Mouse (Mus musculus): ENCODE data around the gene Ltv1.
A peak's percentile ranks its signal among the peaks of the same experiment; 100 is the strongest.
"Not testable (repeated sequence)": the region's sequence is repeated elsewhere in the genome, so short reads cannot be mapped to it uniquely, and the experiment has no call there.

Gene Ltv1

DNA sequence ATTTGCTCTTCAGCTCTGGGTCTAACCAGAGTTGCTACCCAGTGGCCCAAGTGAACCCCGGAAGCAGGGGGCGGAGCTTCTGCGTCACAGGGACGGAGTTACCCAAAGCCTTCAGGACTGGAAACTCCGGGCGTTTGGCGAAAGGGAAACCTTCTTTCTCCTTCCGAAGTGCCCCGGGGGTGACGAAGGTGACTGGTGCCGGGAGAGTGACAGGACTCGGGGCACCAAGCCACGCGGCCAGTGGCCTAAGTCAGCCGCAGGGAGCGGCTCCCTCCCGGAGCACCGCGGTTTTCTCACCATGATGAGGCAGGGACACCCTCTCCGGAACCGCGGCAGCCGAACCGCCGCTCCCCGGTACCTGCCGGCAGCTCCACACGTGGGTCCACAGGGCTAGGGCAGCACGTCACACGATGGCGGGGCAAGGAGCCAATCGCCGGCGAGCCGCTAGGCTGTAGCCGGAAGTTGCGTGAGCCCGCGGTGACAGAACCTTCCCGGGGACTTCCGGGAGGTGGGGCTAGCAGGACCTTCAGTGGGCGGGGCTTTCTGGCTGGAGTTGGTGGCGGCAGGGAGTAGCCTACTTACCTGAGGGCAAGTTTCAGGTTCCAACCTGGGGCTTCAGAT is at the start of gene Ltv1:
Ltv1 (minus strand) TSS at position 438 of the 621 bp plus-strand sequence.
- DNase-seq: peak; percentile 98

DNA sequence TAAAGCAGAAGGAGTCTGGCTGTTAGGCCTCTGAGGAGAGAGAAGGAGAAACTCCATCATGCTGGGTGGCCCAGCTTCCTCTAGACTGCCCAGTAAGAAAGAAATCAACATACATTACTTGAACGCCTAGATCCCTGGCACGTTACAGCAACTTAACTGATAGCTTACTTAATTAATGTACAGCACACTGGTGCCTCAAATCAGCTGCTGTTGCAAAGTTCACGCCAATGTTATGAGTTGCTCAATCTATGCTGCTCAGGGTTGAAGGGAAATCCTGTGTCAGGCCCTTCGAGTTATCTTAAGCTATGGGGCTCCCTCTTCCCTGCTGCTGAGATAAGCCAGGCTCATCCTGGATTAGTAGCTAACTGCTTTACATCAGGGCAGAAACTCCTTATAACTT is 47.5 kb upstream of the Ltv1 start:
- DNase-seq: no peak

DNA sequence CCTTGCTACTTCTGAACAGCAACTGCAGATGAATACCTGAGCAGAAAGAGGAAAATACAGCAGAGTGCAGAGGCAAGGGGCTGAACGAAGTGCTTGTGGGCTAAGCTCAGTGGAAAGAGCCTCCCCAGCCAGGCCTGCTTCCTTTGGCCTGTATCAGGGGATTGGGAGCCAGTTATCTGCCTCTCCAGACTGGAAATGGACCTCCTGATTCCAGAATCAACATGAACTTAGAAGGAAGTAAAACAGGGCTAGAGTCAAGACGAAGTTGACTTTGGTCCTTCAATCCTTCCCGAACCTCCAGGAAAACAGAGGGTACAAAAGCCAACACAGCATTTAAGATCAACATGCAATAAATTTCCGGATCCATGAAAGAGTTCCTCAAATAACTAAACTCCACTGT is 45.2 kb upstream of the Ltv1 start:
- DNase-seq: no peak

DNA sequence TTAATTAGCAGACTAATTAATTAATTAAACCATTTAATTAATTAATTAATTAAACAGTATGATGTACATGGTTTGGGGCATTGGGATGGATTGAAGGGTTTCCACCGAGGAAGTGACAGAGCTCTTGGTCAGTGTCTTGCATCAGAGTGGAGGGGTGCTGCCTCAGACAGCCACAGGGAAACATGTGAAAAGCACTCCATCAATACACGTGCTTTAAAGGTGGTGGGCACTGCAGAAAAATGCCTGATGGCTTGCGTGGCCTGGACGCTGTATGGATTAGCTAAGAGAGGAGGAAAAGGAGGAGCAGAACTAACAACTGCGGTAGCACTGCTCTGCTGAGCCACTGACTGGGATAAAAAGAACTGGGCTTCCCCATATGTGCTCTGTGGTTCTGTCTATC is 43.9 kb upstream of the Ltv1 start:
- DNase-seq: no peak

DNA sequence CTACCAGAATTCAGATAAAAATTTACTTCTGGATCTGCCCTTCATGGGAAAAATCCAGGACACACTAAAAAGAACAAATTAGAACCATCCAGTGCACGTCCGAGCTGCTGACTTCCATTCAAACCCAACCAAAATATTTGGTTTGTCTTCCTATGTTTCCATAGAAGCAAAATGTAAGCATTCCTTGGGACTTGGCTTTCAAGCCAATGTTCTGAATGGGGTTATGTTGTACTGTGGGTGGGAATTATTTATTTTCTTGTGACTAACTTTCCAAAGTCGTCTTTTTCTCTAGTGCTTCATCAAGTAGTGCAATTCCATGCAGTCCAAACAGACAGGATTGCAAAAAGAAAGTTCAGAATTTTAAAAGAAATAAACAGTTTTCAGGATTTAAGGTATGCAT is 41.5 kb upstream of the Ltv1 start:
- DNase-seq: no peak

DNA sequence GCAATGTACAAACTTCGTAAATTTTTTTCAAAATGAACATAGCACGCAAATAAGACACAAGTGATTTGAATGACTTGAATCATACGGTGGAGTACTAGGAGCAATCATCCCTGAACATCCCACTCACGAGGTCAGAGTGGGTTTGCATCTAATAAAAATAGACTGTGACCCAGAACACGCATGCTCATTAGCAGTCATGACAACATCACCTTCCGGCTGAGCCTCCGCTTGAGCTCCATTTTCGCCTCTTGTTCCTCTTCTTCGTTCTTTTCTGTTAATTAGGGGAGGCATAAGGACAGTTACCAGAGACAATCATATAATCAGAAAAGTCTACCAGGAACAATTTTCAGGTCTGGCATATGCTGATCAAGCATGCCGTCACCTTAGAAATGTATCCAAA is 41.0 kb upstream of the Ltv1 start:
- no peak for DNase-seq

DNA sequence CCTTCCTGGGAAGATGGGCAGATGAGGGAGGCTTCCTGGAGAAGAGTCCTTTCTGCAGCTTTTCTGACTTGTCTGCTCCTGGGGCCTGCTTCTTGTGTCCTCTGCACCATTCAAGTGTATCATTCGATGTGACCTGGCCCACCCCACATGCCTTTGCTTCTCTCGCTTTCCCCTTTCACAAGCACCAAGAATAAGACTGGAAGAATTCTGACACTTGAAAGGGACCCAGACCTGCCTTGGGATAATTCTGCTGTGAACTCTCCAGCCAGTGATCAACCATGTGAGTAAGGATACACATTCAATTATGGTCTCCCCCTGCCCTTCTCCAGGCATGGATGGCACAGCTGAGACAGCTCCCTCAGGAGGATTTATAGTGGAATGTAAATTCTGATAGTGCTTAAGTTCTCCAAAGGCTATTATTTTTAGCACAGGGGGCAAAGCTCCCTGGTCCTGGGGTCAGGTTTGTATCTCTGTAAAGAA is 40.2 kb upstream of the Ltv1 start:
- no peak for DNase-seq

DNA sequence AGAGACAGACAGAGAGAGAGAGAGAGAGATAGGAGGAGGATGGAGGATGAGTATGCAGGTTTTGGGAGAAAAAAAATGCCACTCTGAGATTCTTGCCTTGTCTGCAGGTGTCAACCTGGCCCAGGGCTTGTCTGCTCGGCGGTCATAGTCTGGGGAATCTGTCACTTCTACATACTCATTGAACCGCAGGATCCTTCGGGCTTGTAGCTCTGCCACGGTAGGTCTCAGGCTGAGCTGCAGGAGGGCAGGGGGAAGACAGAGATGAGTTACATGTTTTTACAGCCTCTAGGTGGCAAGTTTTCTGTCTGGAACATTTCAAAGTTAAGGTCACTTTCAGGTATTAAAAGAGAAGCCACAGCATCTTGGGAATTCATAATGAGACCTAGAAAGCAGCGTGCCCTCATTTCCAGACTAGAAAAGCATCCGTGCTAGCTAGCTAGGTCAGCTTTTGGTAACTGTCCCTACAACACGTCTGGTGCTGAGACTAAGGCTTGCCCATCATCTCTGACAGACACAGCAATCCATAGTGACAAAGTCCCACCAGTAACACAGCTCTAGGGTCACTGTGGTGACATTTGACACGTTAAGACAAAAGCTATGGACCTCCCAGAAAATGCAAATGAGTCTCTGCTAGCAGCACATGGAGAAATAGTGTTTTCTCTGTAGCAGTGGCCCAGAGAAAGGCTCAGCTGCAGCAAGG is 39.6 kb upstream of the Ltv1 start:
- no peak for DNase-seq

DNA sequence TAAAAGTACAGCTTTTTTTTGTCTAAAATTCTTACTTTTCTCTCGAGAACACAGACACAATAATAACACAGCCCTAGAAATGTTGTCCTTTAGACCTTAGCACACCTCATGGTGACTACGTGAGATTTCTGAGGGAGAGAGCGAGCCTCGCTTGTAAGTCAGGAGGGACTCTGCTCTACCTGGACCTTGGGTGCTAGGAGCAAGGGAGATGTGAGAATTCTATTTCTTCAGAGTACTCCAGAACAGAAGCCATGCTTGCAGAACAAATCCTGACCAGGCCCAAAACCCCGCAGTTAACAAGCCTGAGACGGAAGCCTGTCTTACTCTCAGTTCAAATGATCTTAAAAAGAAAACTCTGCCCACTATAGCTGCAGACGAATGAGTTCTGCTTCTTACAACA is 37.7 kb upstream of the Ltv1 start:
- no peak for DNase-seq

DNA sequence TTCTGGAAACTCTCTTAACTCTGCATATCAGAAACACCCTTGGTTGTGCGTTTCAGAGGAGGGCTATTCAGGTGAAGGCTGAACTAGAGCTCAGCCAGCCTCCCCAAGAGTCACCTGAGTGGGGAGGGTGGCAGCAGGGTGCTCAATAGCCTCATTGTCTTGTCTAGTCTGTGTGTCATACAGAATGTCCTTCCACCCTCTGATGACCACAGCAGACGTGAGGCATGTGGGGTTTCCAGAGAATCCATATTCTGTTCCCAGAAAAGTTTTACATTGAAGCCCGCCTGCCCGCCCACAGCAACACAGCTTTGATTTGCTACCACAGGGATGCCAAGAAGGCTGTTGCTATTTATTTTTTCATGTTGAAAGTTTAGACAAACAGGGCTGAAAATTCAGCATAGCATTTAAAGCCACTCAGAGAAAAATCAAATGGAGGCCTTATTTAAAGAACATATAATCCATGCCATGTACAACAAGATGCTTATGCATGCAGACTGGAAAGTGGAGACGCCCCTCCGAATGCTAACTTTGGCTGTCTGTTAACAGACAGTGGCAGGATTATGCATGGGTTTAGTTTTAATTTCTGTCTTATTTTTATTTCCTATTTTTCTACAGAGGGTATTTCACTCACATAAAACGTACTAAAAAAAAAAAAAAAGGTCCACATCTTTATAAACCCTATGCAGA is 32.6 kb upstream of the Ltv1 start:
- DNase-seq: no peak

DNA sequence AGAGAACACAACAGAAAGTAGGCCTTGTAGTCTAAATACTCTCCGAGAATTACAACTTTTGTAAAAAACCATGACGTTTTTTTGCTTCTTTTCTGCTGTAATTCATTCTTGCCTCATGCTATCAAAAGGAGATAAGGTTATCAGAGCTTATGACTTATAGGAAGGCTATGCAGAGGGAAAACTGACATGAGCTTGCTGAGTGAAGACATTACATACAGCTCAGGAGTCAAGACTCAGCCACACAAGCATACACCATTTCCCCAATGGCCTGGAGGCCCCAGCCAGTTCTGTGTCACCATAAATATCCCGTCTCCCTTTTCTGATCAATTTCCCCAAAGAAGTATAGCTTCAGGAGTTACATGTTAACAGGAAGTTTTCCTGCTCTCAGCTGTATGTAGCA is 29.2 kb upstream of the Ltv1 start:
- DNase-seq: no peak

DNA sequence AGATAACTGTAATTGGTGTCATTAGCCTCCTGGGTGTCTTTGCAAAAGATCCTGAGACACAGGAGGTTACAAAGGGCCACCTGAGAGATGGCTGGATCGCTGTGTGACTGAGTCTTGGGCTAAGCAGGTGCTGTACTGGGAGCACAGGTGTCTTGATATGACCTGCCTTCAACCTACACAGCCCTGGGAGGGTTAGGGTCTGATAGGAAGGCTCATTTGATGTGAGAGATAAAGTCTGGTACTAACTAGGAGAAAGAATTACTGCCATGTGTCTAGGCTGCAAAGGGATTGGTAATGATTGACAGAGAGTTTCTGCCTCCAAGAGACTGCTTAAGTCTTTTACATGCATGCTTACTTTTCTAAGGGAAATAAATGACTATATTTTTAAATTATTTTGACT is 27.1 kb upstream of the Ltv1 start:
- no peak for DNase-seq

DNA sequence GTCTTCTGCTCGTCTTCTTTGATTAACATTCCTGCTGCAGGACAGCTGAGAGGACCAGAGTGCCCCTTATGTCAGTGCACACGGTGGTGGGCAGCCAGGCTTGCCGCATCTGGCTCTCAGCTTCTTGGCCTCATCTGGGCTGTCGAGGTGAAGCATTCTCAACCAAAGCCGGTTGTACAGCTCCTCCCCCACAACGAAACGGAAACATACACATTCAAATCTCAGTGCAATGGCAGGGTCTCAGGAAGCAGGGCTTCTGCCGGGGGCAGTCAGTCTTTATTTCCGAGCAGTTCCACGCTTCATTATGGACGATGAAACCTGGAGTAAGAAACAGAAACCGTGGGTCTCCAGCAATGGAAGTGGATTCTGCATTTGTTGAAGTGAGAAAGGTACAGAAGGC is 21.0 kb upstream of the Ltv1 start:
- no peak for DNase-seq

DNA sequence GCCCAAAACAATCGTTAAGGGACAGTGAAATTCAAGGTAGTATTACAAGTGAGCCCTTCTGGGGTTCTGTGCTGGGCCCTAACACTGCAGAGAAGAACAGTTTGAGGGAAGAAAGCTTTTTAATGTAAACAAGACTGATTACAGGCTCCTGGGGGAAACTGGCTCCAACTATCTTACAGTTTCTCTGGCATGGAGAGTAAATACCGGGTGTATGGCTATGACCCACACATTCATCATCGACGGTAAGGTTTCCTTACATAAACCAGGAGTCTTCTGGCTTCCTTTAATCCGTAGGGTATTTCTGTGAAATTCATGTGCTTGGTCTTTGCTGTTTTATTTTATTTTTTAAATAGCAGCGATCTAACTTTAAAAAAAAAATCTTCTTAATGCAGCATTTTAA is 19.9 kb upstream of the Ltv1 start:
- no peak for DNase-seq

DNA sequence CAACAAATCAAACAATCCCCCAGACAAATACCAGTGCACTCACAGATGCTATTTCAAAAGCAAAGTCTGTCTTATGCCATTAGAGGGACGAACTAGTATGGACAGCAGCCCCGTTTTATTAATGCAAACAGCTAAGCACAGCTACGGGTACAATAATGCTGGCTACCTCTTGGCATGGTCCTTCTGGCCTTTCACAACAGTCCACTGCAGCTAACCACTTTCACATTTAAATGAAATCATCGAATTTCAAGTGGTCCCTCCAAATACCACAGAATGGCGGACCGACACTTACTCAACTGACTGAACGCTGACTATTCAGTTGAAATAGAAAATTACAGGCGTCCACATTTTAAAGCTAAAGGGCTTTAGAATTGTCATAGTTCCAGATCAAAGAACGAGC is 19.4 kb upstream of the Ltv1 start:
- no peak for DNase-seq

DNA sequence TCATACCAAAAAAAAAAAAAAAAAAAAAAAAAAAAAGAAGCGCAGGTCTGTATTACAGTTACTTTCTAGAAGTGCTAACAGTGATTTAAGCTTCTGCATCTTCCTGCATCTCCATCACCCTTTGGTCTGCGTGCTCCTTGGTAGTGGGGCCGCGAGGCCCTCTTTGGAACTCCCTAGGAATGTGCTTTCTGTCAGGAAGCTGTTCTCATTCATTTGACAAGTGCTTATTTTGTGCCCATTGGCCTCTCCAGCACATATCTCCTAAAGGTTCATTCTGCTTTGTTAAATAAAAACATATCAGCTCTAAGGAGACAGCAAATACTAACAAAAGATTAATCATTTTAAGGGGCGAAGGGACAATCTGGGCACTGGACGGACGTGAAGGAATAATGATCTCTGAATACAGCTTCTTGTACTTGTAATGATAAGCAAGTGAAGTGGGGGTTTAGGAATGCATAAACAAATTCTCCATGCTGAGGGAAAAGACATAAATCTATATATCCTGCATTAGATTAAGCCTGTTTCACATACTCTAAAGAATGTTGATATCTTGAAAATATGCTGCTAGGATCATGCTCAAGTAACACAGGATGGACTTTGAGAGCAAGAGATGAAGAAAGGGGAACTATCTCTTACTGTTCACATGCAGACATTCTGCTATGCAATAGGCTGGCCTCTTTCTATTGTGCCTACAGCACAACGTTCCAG is 17.1 kb upstream of the Ltv1 start:
- DNase-seq: no peak

DNA sequence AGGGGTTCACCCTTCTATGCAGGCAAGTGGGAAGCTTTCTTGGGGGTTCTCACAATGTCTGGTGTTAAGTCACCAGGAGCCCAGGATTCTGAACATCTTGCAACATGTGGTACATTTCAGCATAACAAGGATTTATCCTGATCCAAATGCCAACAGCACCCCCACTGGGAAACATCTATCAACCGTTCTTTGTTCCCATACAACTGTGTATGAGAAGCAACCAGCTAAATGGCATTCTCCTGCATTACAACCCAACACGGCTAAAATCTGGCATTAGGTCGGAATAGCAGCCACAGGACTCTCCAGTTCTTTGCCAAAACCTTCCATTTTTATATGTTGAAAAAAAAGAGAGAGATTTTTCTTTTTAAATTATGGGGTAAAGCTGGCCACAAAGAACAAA is 16.5 kb upstream of the Ltv1 start:
- no peak for DNase-seq

DNA sequence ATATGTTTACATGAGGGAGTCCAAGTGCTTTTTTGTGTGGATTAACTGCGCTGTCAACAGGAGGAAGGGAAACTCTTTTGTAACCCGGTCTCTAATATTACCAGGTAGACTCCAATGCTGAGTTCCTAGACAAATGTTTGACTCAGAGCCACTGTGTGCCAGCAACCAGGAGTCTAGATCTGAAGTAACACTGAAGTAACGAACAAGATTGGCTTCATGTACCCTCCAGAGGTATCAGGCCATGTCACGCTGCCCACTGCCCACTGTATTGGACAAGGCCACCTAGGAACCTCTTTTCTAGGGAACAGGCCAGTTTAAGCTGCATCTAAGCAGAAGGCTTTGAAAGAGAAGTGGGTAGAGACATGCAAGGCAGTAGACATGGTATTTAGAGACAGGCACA is 16.1 kb upstream of the Ltv1 start:
- DNase-seq: no peak

DNA sequence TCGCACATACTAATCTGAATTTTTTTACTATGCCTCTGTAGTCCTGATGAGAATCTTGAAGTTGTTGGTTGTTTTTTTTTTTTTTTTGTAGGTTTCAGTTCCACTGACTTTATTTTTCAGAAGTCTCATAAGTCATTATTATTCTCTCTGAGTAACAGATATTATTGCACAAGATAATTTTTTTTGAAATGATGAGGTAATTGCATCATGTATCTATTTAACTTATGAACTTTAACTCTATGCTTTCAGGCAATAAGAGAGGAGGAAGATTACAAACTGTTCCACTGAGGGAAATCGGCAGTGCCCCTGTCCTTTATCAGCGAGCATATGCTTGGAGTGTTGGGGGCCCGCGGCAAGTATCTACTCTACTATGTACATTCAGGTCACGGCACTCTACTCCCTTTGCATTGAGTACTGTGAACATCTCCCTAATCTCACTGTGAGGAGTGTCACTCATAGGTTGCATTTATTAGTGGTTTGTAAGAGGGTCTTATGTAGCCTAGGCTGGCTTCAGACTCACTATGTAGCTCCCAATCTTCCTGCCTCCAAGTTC is 8.8 kb upstream of the Ltv1 start:
- no peak for DNase-seq

DNA sequence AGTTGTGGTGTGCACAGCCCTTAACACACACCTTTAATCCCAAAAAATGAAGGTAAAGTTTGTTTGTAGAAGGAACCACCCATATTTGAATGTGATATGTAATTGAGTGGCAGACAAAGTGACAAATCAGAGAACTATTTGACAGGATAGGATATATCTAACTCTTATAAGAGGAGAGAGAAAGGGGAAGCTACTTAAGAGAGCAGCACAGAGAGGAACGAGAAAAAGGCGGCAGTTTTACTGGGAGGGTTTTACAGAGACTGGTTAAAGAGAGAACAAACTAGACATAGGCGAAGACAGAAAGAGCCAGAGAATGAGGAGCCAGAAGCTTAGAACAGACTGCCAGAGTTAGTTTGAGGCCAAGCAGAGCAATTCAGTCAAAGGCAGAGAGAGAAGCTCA is 7.9 kb upstream of the Ltv1 start:
- no peak for DNase-seq

DNA sequence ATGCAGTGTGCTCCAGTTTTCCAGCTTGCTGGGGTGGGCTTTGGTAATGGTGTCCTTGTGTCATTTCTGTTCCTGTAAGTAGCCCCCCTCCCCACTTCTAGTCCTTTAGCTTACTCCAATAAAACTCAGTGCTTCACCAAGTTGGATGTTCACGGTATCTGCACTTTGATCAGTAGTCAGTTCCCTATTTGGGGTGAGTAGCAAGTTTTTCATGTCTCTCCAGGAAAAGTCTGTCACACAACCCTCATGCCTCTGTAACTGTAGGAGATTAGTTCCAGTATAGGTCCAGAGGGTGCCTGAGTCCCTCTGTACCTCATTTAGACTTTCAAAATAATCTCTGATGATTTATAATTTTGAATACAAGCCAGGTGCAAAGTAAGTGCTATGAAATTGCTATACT is 6.3 kb upstream of the Ltv1 start:
- no peak for DNase-seq

DNA sequence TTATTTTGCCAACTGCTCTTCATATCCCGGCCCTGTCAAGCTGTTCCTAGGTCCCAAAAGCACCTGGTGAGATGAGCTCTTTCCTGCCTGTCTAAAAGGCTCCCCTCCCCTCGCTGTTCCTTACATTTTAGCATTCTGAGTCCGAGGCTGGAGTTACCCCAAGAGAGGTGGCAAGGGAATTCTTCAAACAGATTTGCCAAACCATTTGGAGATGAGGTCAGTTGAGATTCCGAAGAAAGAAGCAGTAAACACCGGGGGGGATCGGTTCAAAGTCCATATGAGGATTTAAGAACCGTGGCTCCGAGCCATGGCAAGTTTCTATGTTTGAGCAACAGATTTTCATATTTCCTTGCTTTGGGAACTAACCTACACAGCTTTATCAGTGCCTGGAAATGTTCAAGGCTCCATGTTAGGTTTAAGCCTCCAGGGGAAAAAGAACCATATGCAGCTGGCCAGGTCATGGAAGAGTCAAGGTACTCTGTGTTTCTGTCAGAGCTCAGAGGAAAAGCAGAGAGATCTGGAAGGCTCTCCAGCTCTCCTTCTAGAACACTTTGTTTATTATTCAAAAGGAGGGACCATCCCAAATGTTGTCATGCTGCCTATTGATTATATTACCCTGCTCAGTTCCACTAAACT is 4.0 kb upstream of the Ltv1 start:
- no peak for DNase-seq

DNA sequence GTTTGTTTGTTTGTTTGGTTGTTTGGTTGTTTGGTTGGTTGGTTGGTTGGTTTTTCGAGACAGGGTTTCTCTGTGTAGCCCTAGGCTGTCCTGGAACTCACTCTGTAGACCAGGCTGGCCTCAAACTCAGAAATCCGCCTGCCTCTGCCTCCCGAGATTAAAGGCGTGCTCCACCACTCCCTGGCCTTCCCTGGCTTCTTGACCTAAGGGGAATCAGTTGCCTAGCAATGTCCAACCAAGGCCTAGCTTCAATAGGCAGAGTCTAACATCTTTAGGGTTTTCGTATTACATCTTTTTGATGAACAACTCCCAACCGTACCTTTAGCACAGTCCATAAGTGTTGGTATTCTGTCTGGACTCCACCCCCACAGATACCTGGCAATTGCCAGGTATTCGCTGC is 528 bp upstream of the Ltv1 start:
- not testable (repeated sequence) for DNase-seq

All from right cerebral cortex, postnatal 4 days (tissue).